Mouse (Mus musculus) skeletal muscle tissue, postnatal 0 days (tissue): ENCODE measurements around the gene Ssxa1. TPM values are rescaled to one million over a fixed set of nuclear protein-coding genes. Genes with fewer than 3 reads are reported as not detected.

ENCODE experiments used
- polyA plus RNA-seq: library from polyadenylated mRNA; unstranded; fragments of >200 nt; fragmentation: Nextera tagmentation; extraction: Ambion mirVana; gene quantifications from 2 replicates; pipeline ENCODE4 v1.2.1, GENCODE M21; 2015

The Ssxa1 gene
- not detected in 2 replicates for polyA plus RNA-seq

DNA sequence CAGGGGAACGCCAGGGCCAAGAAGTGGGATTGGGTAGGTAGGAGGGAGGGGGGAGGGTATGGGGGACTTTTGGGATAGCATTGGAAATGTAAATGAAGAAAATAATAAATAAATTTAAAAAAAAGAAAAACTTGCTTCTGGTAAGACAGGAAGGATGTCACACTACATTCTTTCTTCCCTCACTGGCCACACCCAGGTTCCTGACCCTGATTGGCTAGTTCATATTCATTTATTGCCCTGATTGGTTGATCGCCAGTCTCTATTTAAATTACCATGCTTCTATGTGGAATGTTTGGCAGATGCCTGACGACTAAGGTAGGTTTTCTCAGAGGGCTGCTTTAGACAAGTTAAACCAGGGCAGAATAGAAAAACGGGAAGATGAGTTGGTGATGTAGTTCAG, at the start of gene Ssxa1:
TSS of gene Ssxa1 (plus strand) at position 301 of the 400 bp plus-strand sequence.

DNA sequence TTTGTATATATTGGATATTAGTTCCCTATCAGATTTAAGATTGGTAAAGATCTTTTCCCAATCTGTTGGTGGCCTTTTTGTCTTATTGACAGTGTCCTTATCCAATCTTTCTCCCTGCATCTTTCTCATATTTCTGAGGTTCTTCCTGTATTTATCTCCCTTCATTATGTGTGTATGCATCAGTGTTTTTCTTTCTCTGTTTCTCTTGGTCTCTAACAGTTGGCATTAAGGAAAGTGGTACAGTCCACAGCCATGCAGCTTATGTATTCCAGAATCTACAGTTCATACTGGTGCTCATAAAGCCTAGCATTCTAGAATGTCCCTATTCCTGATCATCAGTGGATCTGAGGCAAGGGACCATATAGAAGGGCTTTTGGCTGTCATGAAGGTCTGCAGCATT, 47.5 kb upstream of the Ssxa1 start, which contains the start of gene Spaca5:
TSS of gene Spaca5 (plus strand) at position 301 of the 400 bp plus-strand sequence.

DNA sequence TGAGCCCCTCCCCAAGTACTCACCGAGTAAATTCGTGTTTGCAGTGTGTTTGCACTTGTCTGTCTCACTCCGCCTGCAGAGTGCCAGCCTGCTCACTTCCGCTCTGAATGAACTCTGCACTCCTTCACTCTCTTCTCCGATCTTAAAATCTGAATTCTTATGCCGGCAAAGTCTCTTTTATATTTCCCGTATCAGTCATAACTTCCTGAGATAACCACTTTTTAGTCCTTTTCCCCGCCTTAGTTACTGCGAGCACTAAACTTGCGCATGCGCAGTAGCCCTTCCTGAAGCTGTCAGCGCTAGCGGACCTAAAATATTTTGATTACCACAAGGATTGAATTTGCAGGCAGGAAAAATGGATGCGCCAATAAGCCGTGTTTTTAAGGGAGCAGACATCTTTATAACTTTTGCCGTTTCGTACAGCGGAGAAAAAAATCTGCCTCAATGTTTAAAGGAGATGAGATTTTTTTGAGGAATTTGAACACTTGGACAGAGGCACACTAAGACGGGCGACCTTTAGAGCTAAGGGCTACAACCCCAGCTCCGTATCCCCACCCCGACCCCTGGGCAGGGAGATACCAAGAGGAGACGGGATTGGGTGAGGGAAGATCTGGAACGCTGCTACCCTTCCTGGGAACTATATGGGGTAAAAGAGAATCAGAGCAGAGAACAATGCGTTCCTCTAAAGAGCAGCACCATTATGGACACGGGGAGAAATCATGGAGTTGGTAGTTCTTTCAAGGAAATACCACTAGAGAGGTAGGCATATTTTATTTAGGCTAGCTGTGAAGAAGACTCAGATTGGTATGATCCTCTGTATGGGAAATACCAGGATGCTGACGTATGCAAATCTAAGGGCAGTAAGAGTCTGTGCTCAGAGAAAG, 26.4 kb upstream of the Ssxa1 start, which contains the start of gene Zfp300:
TSS of gene Zfp300 (minus strand) at position 545 of the 884 bp plus-strand sequence.

Other genes starting within 250 kb of the Ssxa1 start
- 7.2 and 14.8 TPM in 2 replicates for gene Timp1, start 245.7 kb upstream of the Ssxa1 start, polyA plus RNA-seq
- 0.06 and 0.12 TPM in 2 replicates for gene Syn1, start 194.8 kb upstream of the Ssxa1 start, polyA plus RNA-seq
- 10.2 and 13.6 TPM in 2 replicates for gene Cfp, start 184.3 kb upstream of the Ssxa1 start, polyA plus RNA-seq
- 6.7 and 7.0 TPM in 2 replicates for gene Elk1, start 165.2 kb upstream of the Ssxa1 start, polyA plus RNA-seq
- gene Uxt, start 153.8 kb upstream of the Ssxa1 start, polyA plus RNA-seq = 47.1 and 51.6 TPM in 2 replicates
- 2.2 and 2.6 TPM in 2 replicates for gene Zfp182, start 53.5 kb upstream of the Ssxa1 start, polyA plus RNA-seq
- gene Spaca5, start 47.4 kb upstream of the Ssxa1 start, polyA plus RNA-seq = not detected in 2 replicates
- gene Zfp300, start 26.3 kb upstream of the Ssxa1 start, polyA plus RNA-seq = 0.50 and 0.53 TPM in 2 replicates
- not detected in 2 replicates for gene Gm21876, start 59.8 kb downstream of the Ssxa1 start, polyA plus RNA-seq